Mouse (Mus musculus) heart, postnatal 14 days (tissue): ENCODE data around the gene Ifi27. TPM values are rescaled to one million over a fixed set of nuclear protein-coding genes. Genes with fewer than 3 reads are reported as not detected.

Source experiments
- DNase-seq, 2 experiments: peaks; one replicate each; pipeline ENCODE4 v3.0.0; 2021 to 2022
- intact Hi-C: fragments of 180-260 bp; cut with DNase I; formaldehyde crosslinking; loops from one replicate; pipeline ENCODE4 v1.15.1; 2025
- long read RNA-seq, 2 experiments: library from polyadenylated mRNA; stranded (forward); transcript quantifications; one replicate each; pipeline ENCODE4 v2.0.0; 2021
- total RNA-seq, 2 experiments: library from RNA; stranded (reverse); gene quantifications; 2 replicates each; pipeline ENCODE4 v1.2.3; 2021

Gene Ifi27
- 10 to 100 TPM; 49.7 to 84.1 TPM for total RNA-seq
- long read RNA-seq, experiment 1, transcript Ifi27-205 (7 exons, 977 nt) = major isoform, 21 of 38 reads
- long read RNA-seq, experiment 1, transcript Ifi27-201 (6 exons, 889 nt) = minor isoform, 5 of 38 reads
- long read RNA-seq, experiment 1, partial matches to known transcripts = 0 of 38 reads
- long read RNA-seq, experiment 1, other reads (novel, unspliced or antisense) = 10 of 38 reads
- long read RNA-seq, experiment 2, transcript Ifi27-201 (6 exons, 889 nt) = minor isoform, 10 of 43 reads
- long read RNA-seq, experiment 2, transcript Ifi27-205 (7 exons, 977 nt) = major isoform, 23 of 43 reads
- long read RNA-seq, experiment 2, partial matches to known transcripts = 0 of 43 reads
- long read RNA-seq, experiment 2, other reads (novel, unspliced or antisense) = 9 of 43 reads

- DNase-seq = peak; percentile 63 to 73
- intact Hi-C loops = no loop called here
Measured at GRCm38 (mm10) chr12:103433986-103434731, at the start of gene Ifi27. Ifi27 (plus strand) TSS chr12:103434211.

GRCm38 (mm10) chr12:103388505-103389347 lies 45.3 kb upstream of the Ifi27 start, which contains the start of gene Otub2:
Otub2 (plus strand) TSS chr12:103388682.
- peak; percentile 96 to 98 for DNase-seq
- intact Hi-C loops = no loop called here

DNA sequence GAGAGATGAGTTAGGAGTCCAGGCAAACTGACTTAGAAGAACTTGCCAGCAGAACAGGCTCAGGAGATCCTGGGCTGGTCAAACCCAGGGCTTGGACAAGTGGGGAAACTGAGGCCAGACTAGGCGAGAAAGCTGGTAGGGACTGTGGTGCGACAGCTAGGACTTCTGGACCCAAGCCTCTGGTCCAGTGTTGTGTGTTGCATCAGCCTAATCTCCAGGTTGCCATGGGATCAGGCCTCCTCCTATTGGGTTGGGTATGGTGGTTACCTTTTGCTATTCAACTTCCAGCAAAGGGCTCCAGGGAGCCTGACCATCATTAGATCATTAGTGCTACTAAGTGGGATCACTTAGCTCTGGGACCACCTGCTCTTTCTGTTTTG lies 44.7 kb upstream of the Ifi27 start:
- intact Hi-C loops = no loop called here
- no peak for DNase-seq

DNA sequence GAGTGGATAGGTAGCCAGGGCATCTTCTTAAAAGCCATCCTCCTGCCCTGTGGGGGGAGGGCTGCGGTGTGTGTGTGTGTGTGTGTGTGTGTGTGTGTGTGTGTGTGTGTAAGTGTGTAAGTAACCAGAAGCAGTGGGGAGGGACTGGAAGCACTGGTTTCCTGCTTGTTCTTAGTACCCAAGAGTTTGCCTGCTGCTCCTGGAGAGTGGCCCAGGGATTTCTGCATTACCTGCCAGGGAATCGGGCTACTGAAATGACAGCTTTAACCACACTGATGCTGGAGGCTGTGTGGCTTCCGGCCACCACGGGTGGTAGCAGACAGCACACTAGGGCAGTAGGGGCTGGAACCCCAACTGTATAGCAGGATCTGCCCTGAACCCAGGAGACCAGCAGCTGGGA lies 44.0 kb upstream of the Ifi27 start:
- DNase-seq = no peak
- intact Hi-C loops = no loop called here

DNA sequence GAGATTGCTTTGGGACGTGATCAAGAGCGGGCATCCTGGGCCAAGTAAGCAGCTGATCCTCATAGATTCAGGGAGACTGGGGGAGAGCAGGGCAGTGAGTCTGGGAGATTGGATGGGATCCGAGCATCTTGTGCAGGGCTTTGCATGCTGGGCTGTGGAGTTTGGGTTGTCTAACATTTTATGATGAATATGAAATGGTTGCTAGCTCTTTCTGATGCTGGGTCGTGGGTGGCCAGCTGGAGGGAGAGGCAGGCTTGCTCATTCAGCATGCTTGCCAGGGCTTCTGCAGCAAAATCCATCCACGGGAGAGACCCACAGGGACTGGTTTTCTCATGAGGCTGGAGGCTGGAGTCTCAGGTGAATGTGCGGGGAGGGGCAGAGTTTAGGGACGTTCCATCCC lies 42.9 kb upstream of the Ifi27 start:
- intact Hi-C loops = no loop called here
- no peak for DNase-seq

DNA sequence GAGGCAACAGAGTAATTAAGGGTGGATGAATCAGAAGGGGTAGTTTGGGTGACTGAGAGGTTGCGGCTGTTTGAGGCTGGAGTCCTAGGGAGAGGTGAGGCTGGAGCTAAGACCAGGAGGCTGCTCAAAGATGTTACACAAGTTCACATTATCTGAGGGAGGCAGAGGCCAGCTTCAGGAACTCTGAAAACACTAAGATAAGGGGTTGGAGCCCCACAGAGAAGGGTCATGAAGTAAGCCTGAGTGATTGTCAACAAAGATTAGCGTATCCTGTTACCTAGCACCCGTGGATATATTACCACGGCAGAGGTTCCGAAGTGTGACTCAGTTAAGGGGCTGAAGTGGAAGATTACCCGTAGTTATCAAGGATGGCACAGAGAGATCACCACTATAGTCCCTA lies 40.5 kb upstream of the Ifi27 start:
- DNase-seq = no peak
- intact Hi-C loops = no loop called here

DNA sequence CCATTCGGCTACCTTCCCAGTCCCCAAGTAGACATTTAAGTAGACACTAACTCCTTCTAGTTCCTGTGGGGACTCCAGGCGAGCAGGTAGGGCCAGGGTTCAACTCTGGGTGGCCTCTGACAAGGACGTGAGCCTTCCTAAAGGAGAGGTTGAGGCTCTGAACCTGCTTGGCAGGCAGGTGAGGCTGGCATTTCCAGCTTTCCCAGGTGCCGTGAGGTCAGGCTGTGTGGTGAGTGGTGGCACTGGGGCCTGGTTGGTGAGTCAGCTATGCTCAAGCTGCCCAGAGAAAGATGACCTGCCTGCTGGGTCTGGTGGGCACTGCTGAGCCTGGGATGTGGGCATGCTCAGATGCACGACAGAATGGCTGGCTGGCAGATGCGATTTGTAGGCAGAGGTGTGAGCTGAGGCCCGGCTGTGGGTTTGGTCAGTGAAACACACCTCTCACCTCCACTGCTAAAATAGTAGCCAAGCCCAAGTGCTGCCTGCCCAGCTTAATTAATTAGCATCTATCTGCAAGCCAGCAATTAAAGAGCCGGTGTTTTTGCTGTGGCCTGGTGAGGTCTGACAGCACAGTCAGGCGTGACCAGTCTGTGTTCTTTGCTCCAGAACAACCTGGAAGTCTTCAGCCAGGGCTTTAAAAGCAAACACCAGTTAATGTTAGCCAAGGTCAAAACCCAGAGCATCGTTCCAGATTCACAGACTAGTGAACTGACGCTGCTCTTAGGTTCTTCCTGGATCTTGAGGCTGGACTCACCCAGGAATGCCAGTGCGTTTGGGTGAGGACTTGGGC lies 38.3 kb upstream of the Ifi27 start:
- no peak for DNase-seq
- intact Hi-C loops = no loop called here

DNA sequence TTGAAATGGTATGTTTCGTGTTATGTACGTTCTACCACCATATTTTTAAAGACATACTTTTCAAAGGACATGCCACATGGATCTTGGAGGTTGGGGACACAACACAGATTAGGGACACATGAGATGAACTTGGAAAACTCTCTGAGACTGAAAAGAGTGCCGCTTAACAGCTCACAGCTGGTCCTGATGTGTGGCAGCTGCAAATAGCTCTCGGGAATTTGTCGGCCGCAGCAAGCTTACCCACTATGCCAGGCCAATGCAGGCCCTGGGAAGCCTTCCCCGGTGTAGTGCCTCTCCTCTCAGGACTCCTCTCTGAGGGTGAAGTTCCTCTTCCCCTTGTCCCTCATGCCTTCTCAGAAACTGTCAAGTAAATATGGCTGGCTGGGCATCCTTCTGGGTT lies 37.3 kb upstream of the Ifi27 start:
- intact Hi-C loops = no loop called here
- no peak for DNase-seq

DNA sequence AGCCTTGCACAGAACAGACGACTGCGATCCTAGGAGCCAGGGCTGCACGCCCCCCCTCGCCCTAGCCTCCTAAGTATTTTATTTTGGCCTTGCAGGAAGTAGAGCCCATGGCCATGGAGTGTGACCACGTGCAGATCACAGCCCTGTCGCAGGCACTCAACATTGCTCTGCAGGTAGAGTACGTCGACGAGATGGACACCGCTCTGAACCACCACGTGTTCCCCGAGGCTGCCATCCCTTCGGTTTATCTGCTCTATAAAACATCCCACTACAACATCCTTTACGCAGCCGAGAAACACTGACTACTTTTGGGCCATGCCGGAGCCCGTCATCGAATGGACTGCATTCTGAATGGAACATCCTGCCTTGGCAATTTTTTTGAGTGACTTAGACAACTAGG lies 29.9 kb upstream of the Ifi27 start:
- intact Hi-C loops = no loop called here

GRCm38 (mm10) chr12:103407720-103408119 lies 26.3 kb upstream of the Ifi27 start, which contains the start of gene 9330161L09Rik:
9330161L09Rik (minus strand) TSS chr12:103407820.
- DNase-seq = no peak
- intact Hi-C loops = no loop called here

More for the DNA sequence above, 29.9 kb upstream of the Ifi27 start:
- DNase-seq = no peak

GRCm38 (mm10) chr12:103408144-103408543 lies 25.9 kb upstream of the Ifi27 start:
- intact Hi-C loops = no loop called here

DNA sequence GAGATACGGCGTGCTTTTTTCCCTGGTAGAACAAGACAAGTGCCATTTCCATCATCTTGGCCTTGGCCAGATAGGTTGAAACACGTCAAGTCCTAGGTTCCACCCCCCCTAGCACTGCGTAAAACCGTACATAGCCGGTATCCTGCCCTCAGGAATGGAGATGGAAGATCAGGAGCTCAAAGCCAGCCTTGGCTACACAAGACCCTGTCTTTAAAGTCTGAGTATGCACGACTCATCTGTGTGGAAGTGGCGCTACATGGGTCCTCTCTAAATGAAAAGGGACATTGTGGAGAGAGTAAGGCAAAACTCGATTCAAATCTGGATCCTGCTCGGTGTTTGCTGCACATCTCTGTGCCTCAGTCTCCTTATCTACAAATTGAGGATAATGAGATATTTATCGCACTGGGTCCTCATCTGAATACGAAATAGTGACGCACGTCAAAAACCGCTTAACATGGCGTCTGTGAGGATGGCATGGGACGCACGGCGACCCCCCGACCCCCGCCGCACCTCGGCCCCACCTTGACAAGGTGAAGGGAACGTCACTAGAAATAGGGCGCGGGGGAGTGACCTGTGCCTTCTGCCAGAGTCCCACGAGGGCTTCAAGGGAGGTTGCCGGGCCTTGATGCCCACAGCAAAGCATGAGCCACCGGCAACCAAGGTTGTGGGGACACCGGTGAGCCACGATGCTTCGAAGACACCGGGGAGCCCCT lies 8.8 kb upstream of the Ifi27 start:
- intact Hi-C loops = loop anchor here (10.0 kb wide), 1 partner anchor 220 kb away; no protein-coding TSS in a partner anchor
- DNase-seq = no peak

More at GRCm38 (mm10) chr12:103408144-103408543, 25.9 kb upstream of the Ifi27 start:
- DNase-seq = no peak

GRCm38 (mm10) chr12:103425729-103426470 lies 8.1 kb upstream of the Ifi27 start, which contains the start of gene Ddx24:
Ddx24 (minus strand) TSS chr12:103425830.
- intact Hi-C loops = loop anchor here (1.0 to 10.0 kb wide), 2 partner anchors 66 to 219 kb away; no protein-coding TSS in a partner anchor
- peak; percentile 96 to 98 for DNase-seq

DNA sequence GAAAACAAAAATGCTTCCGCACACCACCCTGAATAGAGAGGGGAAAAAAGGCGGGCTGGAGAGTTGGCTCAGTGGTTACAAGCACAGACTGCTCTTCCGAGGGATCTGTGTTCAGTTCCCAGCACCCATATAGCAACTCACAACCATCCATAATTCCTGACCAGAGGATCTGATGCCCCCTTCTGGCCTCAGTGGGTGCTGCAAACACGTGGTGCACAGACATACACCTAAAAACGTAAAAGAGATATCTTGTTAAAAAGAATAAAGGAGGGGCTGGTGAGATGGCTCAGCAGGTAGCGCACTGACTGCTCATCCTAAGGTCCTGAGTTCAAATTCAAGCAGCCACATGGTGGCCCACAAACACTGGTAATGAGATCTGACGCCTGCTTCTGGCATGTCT lies 7.3 kb upstream of the Ifi27 start:
- DNase-seq = no peak
- intact Hi-C loops = loop anchor here (1.0 to 10.0 kb wide), 2 partner anchors 66 to 218 kb away; no protein-coding TSS in a partner anchor

GRCm38 (mm10) chr12:103433430-103433829 lies 581 bp upstream of the Ifi27 start:
- intact Hi-C loops = no loop called here
- DNase-seq = peak in 1 of 2 experiments; percentile 7

DNA sequence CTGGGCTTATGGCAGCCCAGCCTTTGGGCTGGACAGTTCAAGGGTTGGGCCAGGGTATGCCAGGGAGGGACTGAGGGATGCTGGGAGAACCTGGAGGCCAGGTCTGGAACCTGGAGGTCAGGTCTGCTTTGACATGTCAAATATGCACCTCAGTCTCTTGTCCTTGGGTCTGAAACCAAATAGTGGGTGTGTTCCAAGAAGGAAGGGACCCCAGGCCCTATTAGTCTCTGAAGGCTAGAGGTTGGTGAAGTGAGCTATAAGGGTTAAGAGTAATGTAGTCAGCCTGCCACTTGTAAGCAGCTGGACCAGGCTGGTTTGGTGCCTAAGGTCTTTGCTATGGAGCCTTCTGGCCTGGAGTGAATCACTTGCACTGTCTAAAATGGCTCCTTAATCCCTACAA lies 850 bp downstream of the Ifi27 start:
- intact Hi-C loops = no loop called here
- DNase-seq = no peak

DNA sequence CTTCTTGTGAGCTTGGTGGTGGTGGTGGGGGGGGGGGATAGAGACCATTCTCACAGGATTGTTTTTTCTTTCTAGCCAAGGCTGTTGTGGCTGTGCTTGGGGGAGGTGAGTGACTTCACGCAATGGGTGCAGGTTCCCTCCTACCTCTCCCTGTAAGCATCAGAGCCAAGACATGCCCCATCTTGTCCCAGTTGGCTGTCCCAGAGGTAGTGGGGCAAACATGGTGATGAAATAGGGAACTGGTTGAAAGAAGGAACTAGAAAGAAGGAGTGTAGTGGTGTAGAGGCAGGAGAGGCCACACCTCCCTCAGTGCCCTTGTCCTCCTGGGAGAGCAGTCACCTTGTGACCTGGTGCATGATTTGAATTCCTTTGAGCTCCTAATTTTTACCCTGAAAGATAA lies 3.6 kb downstream of the Ifi27 start:
- intact Hi-C loops = no loop called here
- no peak for DNase-seq

- intact Hi-C loops = no loop called here
- DNase-seq = no peak
Measured at GRCm38 (mm10) chr12:103443524-103443923, 9.5 kb downstream of the Ifi27 start, which contains the start of gene Ifi27l2a. Ifi27l2a (minus strand) TSS chr12:103443680.
